Mouse (Mus musculus) lung, postnatal 4 days (tissue): ENCODE data around the gene Brd9.

Source experiments
- DNase-seq, 2 experiments: peaks; one replicate each; pipeline ENCODE4 v3.0.0; 2021

Brd9 gene

DNA sequence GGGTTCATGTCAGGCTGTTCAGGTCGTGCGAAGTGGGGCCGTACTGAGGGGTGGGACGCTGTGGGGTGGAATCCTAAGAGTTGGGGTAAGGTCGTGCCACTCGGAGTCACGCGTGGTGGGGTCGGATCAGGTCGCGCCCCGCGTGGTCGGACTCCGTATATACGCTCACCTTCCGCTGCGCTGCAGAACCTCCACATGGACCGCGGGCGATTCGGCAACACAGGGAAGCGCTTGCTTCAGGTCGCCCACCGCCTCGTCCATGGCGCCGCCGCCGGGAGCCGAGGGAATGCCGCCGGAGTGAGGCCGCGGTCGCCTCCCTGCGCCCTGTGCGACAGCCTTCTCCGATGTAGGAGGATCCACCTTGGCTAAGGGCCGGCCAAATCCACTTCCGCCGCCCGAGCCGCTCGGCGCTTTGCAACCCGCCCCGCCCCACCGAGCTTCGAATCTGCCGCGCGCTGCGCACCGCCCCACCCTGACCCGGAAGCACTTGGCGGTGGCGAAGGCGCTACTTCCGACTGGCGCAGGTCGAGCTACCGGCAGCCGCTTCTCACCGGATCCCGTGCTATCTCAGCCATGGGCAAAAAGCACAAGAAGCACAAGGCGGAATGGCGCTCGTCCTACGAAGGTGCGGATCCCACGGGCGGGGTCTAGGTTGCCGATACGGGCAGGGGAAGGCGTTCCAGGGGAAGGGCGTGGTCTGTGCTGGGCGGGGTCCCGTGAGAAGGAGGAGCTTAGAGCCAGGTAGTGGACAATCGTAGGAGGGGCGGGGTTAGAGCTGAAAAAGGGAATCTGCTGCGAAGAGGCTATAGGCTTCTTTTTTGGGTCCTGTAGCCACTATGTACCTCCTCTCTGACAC, at the start of gene Brd9, which contains the start of gene Trip13:
Brd9 (plus strand) TSS at position 491 of the 856 bp plus-strand sequence.
Trip13 (minus strand) TSS at position 464 of the 856 bp plus-strand sequence.
- DNase-seq = peak; percentile 95 to 96

GRCm38 (mm10) chr13:73892493-73893178, 45.0 kb upstream of the Brd9 start:
- peak; percentile 29 to 67 for DNase-seq

DNA sequence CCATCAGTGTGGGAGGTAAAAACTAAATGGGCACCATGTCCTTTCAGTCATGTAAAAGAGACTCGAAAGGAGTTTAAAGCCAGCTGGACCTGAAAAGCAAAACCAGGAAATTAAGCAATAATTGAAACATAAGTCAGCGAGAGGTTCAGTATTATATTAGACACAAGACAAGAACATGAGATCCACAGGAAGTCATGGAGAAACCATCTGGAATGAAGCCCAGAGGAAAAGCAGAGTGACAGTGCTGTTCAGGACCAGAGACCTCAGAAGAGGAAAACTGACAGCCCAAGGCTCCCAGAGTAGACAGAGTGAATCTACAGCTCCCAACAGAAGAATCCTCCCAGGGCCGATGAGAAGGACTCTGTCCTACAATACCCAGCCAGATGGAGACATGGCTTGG, 40.0 kb upstream of the Brd9 start:
- DNase-seq = no peak

- no peak for DNase-seq
Measured at GRCm38 (mm10) chr13:73907136-73907535, 30.5 kb upstream of the Brd9 start.

DNA sequence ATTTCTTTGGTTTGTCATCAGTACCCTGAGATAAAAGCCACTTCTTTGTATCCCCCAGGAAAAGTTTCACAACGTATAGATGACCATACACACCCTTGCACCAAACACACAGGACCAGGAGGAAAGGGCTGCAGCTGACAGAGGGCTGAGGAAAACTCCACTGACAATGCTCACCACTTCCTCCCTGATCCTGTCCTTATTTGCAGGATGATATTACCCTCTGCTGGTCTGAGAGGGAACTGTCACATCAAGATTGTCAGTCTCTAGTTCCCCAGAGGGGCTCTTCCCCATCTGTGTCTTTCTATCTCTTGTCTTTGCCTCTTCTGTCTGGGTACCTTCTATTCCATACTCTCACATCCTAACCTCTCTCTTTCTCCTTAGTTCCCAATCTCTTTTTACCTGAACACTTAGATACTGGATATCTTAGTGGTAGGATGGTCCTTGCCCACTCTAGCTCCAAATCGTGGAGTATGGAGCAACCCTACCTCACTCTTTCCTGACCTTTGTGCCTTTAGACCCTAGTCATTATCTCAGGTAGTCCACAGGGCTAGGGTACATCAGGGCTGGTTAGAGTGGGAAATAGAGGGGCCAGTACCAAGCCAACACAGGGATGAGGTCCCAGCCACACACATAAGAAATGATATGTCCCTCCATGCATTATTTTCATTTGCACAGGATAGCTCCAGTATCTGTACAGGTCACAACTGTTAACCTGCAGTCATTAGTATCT, 29.8 kb upstream of the Brd9 start:
- DNase-seq = peak in 1 of 2 experiments; percentile 60

- DNase-seq = no peak
Measured at GRCm38 (mm10) chr13:73913066-73913465, 24.5 kb upstream of the Brd9 start.

GRCm38 (mm10) chr13:73932201-73932600, 5.4 kb upstream of the Brd9 start:
- DNase-seq = no peak

DNA sequence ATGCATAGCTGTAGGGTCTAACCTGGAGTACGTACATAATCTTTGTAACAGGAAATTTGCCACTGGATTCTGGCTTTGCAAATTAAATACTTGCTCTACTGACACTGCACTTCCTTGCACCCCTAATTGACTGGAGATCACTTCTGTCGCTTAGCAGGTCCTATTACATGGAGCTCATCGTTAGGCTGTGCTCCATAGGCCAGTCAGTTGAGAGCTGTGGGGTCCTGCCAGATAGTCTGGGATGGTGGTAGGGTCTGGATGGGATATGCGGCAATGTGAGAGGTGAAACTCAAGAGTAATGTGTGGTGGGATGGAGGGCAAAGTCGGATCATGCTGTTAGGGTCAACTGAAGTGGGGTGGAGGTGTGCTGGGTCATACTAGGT, 682 bp upstream of the Brd9 start:
- no peak for DNase-seq

DNA sequence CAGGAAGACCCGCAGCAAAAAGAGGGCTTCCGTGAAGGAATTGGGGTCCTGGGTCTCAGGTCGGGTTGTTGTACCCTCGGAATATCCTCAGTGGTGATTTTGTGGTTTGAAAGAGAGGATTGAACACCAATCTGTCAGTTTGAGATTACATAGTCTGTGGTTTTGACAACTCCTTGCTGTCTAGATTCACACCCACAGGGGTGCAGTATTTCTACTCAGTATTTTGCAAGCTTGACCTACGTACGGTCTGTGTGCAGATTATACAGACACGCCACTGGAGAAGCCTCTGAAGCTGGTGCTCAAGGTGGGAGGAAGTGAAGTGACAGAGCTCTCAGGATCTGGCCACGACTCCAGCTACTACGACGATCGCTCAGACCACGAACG, 558 bp downstream of the Brd9 start:
- DNase-seq = no peak

GRCm38 (mm10) chr13:73939101-73939500, 1.5 kb downstream of the Brd9 start:
- DNase-seq = no peak

DNA sequence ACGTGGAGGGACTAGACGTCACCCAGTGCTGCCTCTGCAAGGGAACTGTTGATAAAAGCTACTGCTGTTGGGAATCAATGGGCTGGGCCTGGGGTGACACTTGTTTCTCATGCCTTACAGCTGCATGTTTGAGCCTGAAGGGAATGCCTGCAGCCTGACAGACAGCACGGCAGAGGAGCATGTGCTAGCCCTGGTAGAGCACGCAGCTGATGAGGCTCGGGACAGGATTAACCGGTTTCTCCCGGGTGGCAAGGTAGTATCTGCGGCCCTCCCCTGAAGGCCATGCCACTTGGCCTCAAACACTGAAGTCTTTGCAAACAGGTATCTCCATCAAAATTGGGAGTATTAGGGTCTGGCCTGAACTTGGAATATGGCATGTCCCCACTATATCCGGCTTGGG, 7.0 kb downstream of the Brd9 start:
- DNase-seq = no peak

DNA sequence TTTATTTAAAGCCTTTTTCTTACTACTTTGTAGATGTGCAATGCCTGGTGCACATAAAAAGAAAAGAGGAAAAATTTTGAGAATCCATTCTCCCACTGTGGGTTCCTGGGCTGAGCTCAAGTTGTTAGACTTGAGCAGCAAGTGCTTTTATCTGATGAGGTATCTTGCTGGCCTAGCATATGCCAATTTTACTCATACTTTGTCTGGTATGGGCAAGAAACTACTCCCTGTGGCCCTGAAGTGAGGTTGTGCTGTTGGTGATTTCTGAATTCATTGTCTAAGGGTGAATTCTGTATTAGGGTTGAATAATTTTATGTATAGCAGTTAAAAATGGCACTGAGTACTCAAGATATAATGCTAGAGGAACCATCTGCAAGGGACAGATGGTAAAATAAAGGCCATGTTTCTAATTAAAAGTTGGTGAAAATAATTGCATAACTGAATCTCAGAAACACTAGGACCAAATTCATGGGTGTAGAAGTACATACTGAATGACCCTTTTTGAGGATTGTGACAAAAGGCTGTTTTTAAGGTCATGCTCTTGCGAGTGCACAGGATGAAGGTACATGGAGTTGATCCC, 16.0 kb downstream of the Brd9 start:
- DNase-seq = no peak

- no peak for DNase-seq
Measured at GRCm38 (mm10) chr13:73954666-73955065, 17.1 kb downstream of the Brd9 start.

DNA sequence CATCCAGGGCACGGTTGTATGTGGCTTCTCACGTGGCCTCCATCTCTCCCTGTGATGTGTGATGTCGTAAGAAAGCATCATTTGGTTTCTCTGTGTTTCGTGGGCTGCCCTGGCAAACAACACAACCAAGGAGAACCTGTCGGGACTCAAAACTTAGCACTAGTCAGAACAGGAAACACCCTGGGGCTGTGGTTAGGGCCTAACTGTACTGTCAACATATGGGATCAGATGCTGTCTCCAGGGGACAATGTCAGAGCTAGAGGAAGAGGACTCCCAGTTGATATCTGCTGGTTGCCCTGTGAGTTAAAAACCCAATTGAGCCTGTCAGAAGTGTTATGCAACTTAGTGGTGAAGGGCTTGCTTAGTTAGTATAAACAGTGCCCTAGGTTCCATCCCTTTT, 17.9 kb downstream of the Brd9 start:
- no peak for DNase-seq

GRCm38 (mm10) chr13:73960117-73960652, 22.6 kb downstream of the Brd9 start:
- DNase-seq = no peak

GRCm38 (mm10) chr13:73961177-73961576, 23.6 kb downstream of the Brd9 start:
- no peak for DNase-seq

DNA sequence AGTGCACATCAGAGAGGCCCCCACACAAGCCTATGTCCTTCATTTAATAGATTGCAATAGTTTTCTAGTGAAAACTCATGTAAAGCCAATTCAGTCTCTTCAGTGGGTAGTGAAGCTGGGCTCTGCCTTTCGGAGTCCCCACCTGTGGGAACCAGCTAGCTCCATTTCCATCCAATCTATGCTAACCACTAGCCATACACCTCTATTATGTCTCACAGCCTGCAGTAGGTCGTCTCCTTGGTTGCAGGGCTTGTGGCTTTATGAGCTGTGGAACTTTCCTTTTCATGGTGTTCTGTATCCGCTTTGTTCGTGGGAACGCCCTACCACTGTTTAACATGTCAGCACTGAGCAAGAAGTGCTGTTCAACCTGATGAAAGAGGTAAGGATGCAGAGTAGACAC, 25.9 kb downstream of the Brd9 start, which contains the start of gene Zdhhc11:
Zdhhc11 (plus strand) TSS at position 301 of the 400 bp plus-strand sequence.
- no peak for DNase-seq

GRCm38 (mm10) chr13:73970545-73971448, 33.2 kb downstream of the Brd9 start:
- peak; percentile 85 to 90 for DNase-seq

- peak; percentile 13 to 47 for DNase-seq
Measured at GRCm38 (mm10) chr13:73974523-73974922, 36.9 kb downstream of the Brd9 start.

DNA sequence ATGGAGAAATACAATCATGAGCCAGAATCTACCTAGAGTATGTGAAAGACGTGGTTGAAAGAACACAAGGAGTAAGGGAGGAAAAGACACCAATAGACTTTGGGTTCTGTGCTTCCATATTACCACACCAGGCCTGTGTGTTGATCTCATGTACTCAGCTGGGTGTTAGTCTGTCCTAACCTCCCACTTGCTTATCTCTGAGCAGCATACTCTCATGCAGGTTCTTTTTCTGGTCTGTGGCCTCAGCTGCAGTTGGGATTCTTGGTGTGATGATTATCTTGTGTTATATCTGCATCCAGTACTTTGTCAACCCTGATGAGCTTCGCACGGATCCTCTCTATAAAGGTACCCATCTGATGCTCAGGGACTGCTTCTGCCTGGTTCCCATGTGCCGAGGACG, 39.3 kb downstream of the Brd9 start:
- no peak for DNase-seq

DNA sequence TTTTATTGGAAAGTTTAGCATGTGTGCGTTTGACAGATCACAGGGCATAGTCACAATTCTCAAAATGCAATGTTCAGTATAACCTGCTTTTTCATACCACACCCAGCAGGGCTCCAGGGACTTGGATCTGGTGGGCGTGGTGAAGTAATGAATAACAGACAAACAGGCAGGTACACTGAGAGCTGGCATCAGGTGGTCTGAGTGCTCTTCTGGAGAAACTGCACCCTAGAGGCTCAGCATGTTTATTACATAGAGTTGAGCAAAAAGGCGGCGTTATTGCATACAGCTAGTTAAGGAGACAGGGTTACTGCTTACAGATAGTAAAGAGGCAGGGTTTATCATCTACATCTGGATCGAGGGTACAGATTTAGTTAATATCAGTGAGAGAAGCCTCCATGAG, 52.7 kb downstream of the Brd9 start:
- DNase-seq = no peak

GRCm38 (mm10) chr13:73990761-73991160, 53.1 kb downstream of the Brd9 start:
- DNase-seq = no peak
